Mouse (Mus musculus) neural tube, embryonic 13.5 days (tissue): ENCODE measurements around the gene Adm. TPM values are rescaled to one million over a fixed set of nuclear protein-coding genes. Genes with fewer than 3 reads are reported as not detected.
A peak's percentile ranks its signal among the peaks of the same experiment; 100 is the strongest.
"Not testable (repeated sequence)": the region's sequence is repeated elsewhere in the genome, so short reads cannot be mapped to it uniquely, and the experiment has no call there.

Experiments used
- ATAC-seq: fragments of 200-750 bp; cut with Nextera tagmentation; 2 replicates; pipeline ENCODE4 v1.8.0; 2017; ENCODE audit warnings: low read depth, mild to moderate bottlenecking, moderate TSS enrichment, moderate library complexity
- H3K27ac ChIP-seq: fragments of 300-500 bp; sonication (generic); replicated peaks from 2 replicates; pipeline ENCODE4 v1.5.1; 2015; ENCODE audit warnings: moderate library complexity, mild to moderate bottlenecking, inconsistent platforms
- H3K27me3 ChIP-seq: fragments of 300-500 bp; sonication (generic); 2 replicates; pipeline ENCODE4 v1.6.1; 2015; ENCODE audit warnings: mild to moderate bottlenecking, inconsistent platforms
- H3K36me3 ChIP-seq: fragments of 300-500 bp; sonication (generic); 2 replicates; pipeline ENCODE4 v1.6.1; 2015; ENCODE audit warnings: mild to moderate bottlenecking, inconsistent platforms
- H3K4me1 ChIP-seq: fragments of 300-500 bp; sonication (generic); replicated peaks from 2 replicates; pipeline ENCODE4 v1.6.1; 2015; ENCODE audit warnings: inconsistent platforms
- H3K4me2 ChIP-seq: fragments of 300-500 bp; sonication (generic); 2 replicates; pipeline ENCODE4 v1.6.1; 2015; ENCODE audit warnings: inconsistent platforms, mild to moderate bottlenecking, moderate library complexity
- H3K4me3 ChIP-seq: fragments of 300-500 bp; sonication (generic); 2 replicates; pipeline ENCODE4 v1.5.1; 2015; ENCODE audit warnings: mild to moderate bottlenecking, inconsistent platforms
- H3K9ac ChIP-seq: fragments of 300-500 bp; sonication (generic); 2 replicates; pipeline ENCODE4 v1.6.1; 2015; ENCODE audit warnings: moderate library complexity, mild to moderate bottlenecking, inconsistent platforms
- H3K9me3 ChIP-seq: fragments of 300-500 bp; sonication (generic); 2 replicates; pipeline ENCODE4 v1.6.1; 2016; ENCODE audit warnings: inconsistent platforms
- WGBS: fragments of 180-500 bp; shearing (Covaris S2); methylation state at CpG from one replicate; pipeline ENCODE4 v1.1.7; 2015; 5-methylcytosine and 5-hydroxymethylcytosine counted together
- polyA plus RNA-seq: library from polyadenylated mRNA; unstranded; fragments of >200 nt; fragmentation: Nextera tagmentation; extraction: Ambion mirVana; gene quantifications from 2 replicates; pipeline ENCODE4 v1.2.1, GENCODE M21; 2015

Gene Adm
- polyA plus RNA-seq = 2.7 and 4.8 TPM in 2 replicates

DNA sequence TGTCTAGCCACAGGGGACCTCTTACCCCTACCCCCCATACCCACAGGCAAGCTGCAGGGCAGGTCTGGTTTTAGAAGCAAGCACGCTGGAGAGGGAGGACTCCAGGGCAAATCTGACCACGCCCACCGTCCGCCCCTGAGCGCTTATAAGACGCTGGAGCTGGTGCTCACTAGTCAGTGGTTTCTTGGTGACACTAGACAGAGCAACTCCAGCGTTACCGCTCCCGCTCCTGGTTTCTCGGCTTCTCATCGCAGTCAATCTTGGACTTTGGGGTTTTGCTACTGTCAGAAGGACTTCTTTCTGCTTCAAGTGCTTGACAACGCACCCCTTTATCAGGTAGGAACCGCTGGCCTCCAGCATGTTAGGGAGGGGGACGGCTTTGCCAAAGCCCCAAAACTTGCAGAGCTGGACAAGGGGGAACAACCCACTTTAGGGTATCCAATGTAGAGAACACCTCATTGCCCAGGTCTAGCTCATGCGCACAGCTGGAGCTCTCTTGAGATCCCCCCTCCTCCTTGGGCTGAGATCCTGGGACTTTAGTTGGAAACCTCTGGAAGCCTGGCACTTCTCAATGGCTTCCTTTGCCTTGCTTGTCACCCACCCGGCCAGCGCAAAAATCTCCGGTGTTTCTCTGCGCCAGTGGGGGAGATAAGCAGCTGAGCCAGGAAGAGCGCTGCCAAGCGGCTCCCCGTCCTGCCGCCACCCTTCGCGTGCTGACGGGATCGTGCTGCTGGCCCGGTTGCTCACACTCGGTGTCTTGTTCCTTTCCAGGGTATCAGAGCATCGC is at the start of gene Adm:
TSS of gene Adm (plus strand) at position 176 of the 787 bp plus-strand sequence.
- H3K27ac ChIP-seq = no peak within 1 kb of the TSS
- H3K4me3 ChIP-seq = peak within 1 kb of the TSS; percentile 43
- H3K4me1 ChIP-seq = peaks cover 48% of the 10 kb centered on the region
- H3K9ac ChIP-seq = peak within 1 kb of the TSS; percentile 69
- H3K4me2 ChIP-seq = peak within 1 kb of the TSS; percentile 72
- no peaks in the 10 kb centered on the region for H3K9me3 ChIP-seq
- H3K27me3 ChIP-seq = peaks cover 82% of the 10 kb centered on the region
- no peaks in the 10 kb centered on the region for H3K36me3 ChIP-seq
- under 1% methylated on average over 30 of the region's 30 CpGs for WGBS
- peak; percentile 13; the same call in 1 of the 2 replicates for ATAC-seq

DNA sequence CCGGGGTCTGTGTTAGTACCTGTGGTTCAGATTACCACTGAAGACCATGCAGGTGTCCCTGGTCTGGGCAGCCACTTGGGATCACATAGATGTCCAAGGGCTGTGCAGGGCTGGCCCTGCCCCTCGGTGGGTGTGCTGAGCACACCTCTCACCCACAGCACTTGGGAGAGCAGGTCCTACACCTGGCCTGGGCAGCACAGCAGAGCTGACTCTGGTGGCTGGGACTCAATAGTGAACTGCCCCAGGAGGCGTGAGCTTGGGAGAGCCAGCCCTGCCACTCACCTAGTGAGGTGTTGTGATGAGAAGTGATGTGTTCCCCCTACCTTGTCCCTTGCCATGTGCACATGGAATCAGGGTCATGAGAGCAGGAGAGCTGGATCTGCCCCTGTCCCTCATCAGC is 43.8 kb upstream of the Adm start:
- WGBS = 92% methylated on average over 3 of the region's 3 CpGs
- no peak overlapping the region for H3K4me2 ChIP-seq
- no peaks in the 10 kb centered on the region for H3K9me3 ChIP-seq
- H3K27me3 ChIP-seq = no peaks in the 10 kb centered on the region
- no peak overlapping the region for H3K9ac ChIP-seq
- no peak overlapping the region for H3K4me3 ChIP-seq
- H3K4me1 ChIP-seq = no peaks in the 10 kb centered on the region
- no peak overlapping the region for H3K27ac ChIP-seq
- H3K36me3 ChIP-seq = no peaks in the 10 kb centered on the region
- peak; percentile 53 for ATAC-seq

DNA sequence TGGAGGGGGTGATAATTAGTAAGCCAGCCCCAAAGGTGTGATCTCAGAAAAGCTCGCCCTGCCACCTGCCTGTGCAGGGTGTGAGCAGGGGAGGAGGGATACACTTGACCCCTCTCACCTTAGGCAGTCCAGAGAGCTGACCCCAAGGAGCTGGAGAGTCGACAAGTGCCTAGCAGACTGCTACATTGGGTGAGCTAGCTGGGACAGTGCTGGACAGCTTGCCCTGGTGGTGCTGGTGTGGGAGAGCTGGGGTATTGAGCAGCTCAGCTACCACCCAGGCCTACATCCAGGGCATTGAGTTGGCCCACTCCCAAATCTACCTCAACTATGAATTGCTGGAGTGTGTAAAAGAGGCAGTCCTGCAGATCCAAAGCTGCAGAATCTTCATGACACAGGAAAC is 43.3 kb upstream of the Adm start:
- WGBS = 86% methylated on average over 2 of the region's 2 CpGs
- no peaks in the 10 kb centered on the region for H3K4me1 ChIP-seq
- H3K27ac ChIP-seq = no peak overlapping the region
- no peak overlapping the region for H3K9ac ChIP-seq
- H3K27me3 ChIP-seq = no peaks in the 10 kb centered on the region
- no peaks in the 10 kb centered on the region for H3K9me3 ChIP-seq
- no peak overlapping the region for H3K4me3 ChIP-seq
- H3K4me2 ChIP-seq = no peak overlapping the region
- peak; percentile 53; the same call in 1 of the 2 replicates for ATAC-seq
- H3K36me3 ChIP-seq = no peaks in the 10 kb centered on the region

DNA sequence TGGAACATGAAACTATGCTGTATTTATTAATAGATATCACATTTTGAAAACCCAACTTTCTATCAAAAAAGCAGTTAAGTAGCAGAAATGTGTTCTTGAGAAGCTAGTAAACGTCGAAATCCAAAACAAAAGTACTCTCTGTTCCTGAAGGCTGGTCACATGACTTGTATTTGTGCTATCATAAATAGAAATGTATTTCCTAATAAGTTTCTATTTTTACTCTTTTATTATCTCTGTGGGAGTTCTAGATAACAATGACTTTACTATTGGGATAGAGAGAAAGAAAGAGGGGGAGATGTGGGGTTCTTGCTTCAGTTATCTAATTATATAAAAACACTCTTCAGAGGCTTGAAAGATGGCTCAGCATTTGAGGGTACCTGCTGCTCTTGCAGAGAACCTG is 42.2 kb upstream of the Adm start:
- no peaks in the 10 kb centered on the region for H3K27me3 ChIP-seq
- 80% methylated on average over 2 of the region's 2 CpGs for WGBS
- H3K4me3 ChIP-seq = no peak overlapping the region
- no peak overlapping the region for H3K27ac ChIP-seq
- no peak for ATAC-seq
- no peaks in the 10 kb centered on the region for H3K4me1 ChIP-seq
- H3K36me3 ChIP-seq = no peaks in the 10 kb centered on the region
- no peak overlapping the region for H3K4me2 ChIP-seq
- H3K9me3 ChIP-seq = no peaks in the 10 kb centered on the region
- no peak overlapping the region for H3K9ac ChIP-seq

DNA sequence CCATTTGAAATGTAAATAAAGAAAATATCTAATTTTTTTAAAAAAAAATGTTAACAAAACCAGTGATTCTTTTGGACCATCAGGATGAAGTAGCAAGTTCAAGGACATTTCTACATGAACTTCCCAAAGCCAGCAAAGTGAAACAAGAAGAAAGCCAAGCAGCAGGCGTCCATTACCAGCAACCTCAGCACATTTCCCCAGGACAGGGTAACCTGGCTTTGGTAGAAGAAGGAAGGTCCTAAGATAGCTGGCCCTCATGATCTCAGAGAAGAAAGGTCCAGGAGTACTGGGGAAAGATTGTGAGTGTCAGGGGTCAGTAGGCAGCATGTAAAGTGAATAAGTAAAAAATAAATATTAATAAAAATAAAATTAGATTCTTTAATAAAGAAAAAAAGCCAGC is 39.7 kb upstream of the Adm start:
- no peaks in the 10 kb centered on the region for H3K9me3 ChIP-seq
- H3K36me3 ChIP-seq = no peaks in the 10 kb centered on the region
- H3K9ac ChIP-seq = no peak overlapping the region
- no peak overlapping the region for H3K4me2 ChIP-seq
- H3K4me1 ChIP-seq = no peaks in the 10 kb centered on the region
- H3K27ac ChIP-seq = no peak overlapping the region
- ATAC-seq = no peak
- H3K27me3 ChIP-seq = no peaks in the 10 kb centered on the region
- WGBS = 86% methylated on average over 1 of the region's 1 CpGs
- H3K4me3 ChIP-seq = no peak overlapping the region

DNA sequence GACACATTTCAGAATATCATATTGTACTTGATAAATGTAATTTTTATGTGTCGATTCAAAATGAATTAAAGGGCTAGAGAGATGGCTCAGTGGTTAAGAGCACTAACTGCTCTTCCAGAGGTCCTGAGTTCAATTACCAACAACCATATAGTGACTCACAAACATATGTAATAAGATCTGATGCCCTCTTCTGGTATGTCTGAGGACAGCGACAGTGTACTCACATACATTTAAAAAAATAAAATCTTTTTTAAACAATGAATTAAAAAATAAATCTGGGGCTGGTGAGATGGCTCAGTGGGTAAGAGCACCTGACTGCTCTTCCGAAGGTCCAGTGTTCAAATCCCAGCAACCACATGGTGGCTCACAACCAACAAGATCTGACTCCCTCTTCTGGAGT is 33.5 kb upstream of the Adm start:
- WGBS = 93% methylated on average over 3 of the region's 3 CpGs
- H3K27ac ChIP-seq, H3K27me3 ChIP-seq, H3K4me1 ChIP-seq, H3K36me3 ChIP-seq, H3K9ac ChIP-seq, ATAC-seq, H3K4me2 ChIP-seq, H3K4me3 ChIP-seq, H3K9me3 ChIP-seq: not testable (repeated sequence)

DNA sequence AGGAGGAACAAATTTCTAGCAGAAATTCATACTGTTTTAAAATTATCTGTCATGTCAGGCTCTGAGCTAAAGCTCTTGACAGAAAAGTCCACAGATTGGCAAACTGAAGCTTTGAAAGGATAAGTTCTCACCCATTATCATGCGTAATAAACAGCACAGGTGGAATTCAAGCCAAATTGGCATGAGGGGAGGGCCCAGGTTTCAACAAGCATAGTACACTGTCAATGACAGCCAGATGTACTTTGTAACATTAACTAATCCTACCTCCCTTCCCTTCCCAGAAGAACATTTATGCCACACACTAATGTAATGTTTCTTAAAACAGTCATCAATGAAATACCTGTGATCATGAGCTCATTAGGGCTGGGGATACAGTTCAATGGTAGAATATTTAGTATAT is 30.3 kb upstream of the Adm start:
- no peaks in the 10 kb centered on the region for H3K4me1 ChIP-seq
- peaks cover 9% of the 10 kb centered on the region for H3K36me3 ChIP-seq
- no peak for ATAC-seq
- H3K27me3 ChIP-seq = no peaks in the 10 kb centered on the region
- no peak overlapping the region for H3K4me3 ChIP-seq
- H3K9me3 ChIP-seq = no peaks in the 10 kb centered on the region
- no peak overlapping the region for H3K9ac ChIP-seq
- 98% methylated on average over 1 of the region's 1 CpGs for WGBS
- H3K4me2 ChIP-seq = no peak overlapping the region
- no peak overlapping the region for H3K27ac ChIP-seq

DNA sequence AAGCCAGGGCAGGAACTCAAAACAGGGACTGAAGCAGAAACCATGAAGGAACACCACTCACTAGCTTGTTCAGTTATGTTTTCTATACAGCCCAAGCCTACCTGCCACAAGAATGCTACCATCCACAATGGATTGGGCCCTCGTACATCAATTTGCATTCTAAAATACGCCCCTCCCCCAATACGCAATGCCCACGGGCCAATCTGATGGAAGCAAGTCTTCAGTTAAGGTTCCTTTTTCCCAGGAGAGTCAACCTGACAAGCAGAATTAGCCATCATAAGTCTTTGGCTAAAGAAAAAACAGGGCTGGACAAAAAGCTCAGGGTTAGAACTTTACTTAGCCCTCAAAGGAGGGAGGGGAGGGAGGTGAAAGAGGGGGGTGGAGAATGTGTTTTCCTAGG is 22.0 kb upstream of the Adm start:
- no peaks in the 10 kb centered on the region for H3K27me3 ChIP-seq
- H3K4me3 ChIP-seq = no peak overlapping the region
- WGBS = 74% methylated on average over 4 of the region's 4 CpGs
- no peak for ATAC-seq
- no peaks in the 10 kb centered on the region for H3K36me3 ChIP-seq
- H3K4me1 ChIP-seq = no peaks in the 10 kb centered on the region
- no peak overlapping the region for H3K9ac ChIP-seq
- H3K27ac ChIP-seq = no peak overlapping the region
- H3K4me2 ChIP-seq = no peak overlapping the region
- no peaks in the 10 kb centered on the region for H3K9me3 ChIP-seq

DNA sequence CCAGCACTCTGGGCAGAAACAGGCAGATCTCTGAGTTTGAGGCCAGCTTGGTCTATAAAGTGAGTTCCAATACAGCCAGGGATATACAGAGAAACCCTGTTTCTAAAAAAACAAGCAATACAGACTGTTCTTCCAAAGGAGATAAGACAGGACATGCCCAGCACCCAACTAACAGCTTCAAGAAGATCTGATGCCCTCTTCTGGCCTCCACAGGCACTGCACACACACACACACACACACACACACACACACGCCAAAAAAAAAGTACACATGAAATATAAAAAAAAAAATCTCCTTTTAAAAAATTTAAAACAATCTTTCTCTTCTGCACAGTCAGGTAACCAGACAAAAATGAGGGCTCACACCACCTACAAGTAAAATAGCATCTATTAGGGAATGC is 20.6 kb upstream of the Adm start:
- no peaks in the 10 kb centered on the region for H3K36me3 ChIP-seq
- no peaks in the 10 kb centered on the region for H3K27me3 ChIP-seq
- no peaks in the 10 kb centered on the region for H3K9me3 ChIP-seq
- no peak overlapping the region for H3K4me2 ChIP-seq
- H3K4me1 ChIP-seq = peaks cover 6% of the 10 kb centered on the region
- no peak overlapping the region for H3K9ac ChIP-seq
- WGBS = 82% methylated on average over 1 of the region's 1 CpGs
- no peak for ATAC-seq
- no peak overlapping the region for H3K4me3 ChIP-seq
- no peak overlapping the region for H3K27ac ChIP-seq

DNA sequence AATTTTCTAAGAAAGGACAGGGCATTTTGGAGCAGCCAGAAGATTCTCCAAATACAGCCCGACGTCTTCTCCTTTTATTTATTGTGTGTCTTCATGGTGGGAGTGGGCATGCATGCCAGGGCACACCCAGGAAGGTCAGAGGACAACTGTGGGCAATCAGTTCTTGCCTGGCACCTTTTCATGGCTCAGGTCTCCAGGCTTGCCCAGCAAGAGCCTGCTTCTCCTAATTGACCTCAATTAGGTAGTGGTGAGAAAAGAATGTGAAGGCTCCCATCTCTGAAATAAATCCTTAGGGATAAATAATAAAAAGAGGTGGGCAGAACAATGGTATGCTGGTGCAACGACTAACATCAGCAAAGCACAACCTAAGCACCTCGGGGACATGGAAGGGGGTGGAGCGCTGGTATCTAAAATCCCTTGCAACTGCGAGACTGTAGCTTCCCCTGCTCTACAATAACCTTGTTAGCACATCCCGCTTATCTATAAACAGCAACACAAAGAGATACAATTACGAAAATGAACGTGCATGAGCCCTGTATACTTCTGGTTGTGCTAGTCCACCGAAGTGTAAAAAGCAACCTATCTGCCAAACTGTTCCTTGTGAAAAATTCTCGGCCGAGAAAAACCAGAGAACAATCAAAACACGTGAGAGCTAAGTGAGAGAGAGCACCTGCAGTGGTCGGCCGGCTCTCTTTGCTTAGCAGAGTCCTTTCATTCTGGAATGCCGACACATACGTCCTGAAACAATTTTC is 13.9 kb upstream of the Adm start:
- ATAC-seq = peak; percentile 27
- no peaks in the 10 kb centered on the region for H3K36me3 ChIP-seq
- peak overlapping the region; percentile 90 for H3K4me3 ChIP-seq
- H3K4me2 ChIP-seq = peak overlapping the region; percentile 87
- peaks cover 12% of the 10 kb centered on the region for H3K27me3 ChIP-seq
- H3K9me3 ChIP-seq = no peaks in the 10 kb centered on the region
- H3K9ac ChIP-seq = peak overlapping the region; percentile 96
- peak overlapping the region; percentile 99 for H3K27ac ChIP-seq
- 3% methylated on average over 17 of the region's 17 CpGs for WGBS
- H3K4me1 ChIP-seq = peaks cover 31% of the 10 kb centered on the region

DNA sequence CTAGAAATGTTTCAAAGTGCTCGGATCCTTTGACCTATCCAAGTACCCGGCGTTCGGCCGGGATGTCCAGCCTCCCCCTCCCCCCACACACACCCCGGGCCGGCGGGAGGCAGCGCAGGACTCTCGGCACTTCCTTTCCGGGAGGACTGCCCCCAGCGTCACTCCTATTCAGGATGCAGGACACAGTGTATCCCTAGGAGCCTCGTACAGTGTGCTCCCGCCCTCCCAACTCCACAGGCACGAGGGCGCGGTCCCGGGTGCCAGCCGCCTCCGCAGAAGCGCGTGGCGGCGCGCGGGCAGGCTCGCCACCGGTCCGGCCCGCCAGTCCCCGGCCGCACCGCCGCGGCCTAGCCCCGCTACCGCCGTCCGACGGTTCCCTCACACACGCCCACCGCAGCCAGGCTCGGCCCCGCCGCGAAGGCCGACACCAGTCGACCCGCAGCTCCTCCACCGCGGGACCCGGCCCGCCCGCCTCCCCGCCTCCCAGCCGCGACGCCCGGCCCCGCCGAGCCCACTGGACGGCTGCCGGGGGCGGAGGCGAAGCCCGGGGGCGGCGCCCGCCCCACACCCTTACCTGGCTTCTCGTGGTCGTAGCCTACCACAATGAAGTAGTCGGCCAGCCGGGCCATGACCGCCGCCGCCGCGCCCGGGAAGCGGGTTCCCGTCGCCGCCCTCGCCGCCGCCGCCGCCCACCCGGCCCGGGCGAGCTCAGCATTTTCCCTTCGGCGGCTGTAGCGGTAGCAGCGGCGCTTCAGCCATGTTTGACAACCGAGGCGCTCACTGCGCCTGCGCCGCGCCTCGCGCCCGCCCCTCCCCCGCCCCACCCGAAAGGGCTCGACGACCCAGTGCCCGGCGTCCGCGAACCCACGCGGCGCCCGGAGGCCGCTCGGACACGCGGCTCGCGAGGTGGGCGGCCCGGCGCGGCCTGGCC is 13.1 kb upstream of the Adm start, which contains the start of gene Sbf2:
TSS of gene Sbf2 (minus strand) at position 790 of the 931 bp plus-strand sequence.
- Histone ChIP-seq H3K27ac (peak within 1 kb of the TSS; percentile 99), H3K4me2 (peak within 1 kb of the TSS; percentile 87)
- WGBS = 1% methylated on average over 92 of the region's 127 CpGs

More for the DNA sequence above, 13.1 kb upstream of the Adm start, which contains the start of gene Sbf2:
- Histone ChIP-seq H3K9ac (peak within 1 kb of the TSS; percentile 96), H3K36me3 (no peaks in the 10 kb centered on the region), H3K9me3 (no peaks in the 10 kb centered on the region), H3K4me3 (peak within 1 kb of the TSS; percentile 90), H3K27me3 (peaks cover 12% of the 10 kb centered on the region), H3K4me1 (peaks cover 31% of the 10 kb centered on the region)
- peak; percentile 93 for ATAC-seq
